Mouse (Mus musculus) gastrocnemius, postnatal 10 days (tissue): ENCODE measurements around the gene Serpinb5. TPM values are rescaled to one million over a fixed set of nuclear protein-coding genes. Genes with fewer than 3 reads are reported as not detected.
"Not testable (repeated sequence)": the region's sequence is repeated elsewhere in the genome, so short reads cannot be mapped to it uniquely, and the experiment has no call there.

ENCODE experiments used
- DNase-seq: peaks from one replicate; pipeline ENCODE4 v3.0.0; 2021; ENCODE audit warnings: mixed read lengths
- long read RNA-seq, 2 experiments: library from polyadenylated mRNA; stranded (forward); transcript quantifications; one replicate each; pipeline ENCODE4 v2.0.0; 2021
- total RNA-seq, 2 experiments: library from RNA; stranded (reverse); gene quantifications; 2 replicates each; pipeline ENCODE4 v1.2.3; 2021

Serpinb5 gene
- not detected for total RNA-seq
- long read RNA-seq, experiment 1 = 0 reads
- long read RNA-seq, experiment 2 = 0 reads

GRCm38 (mm10) chr1:106860847-106861246, at the start of gene Serpinb5:
TSS of gene Serpinb5 (plus strand) at chr1:106861173.
- no peak for DNase-seq

DNA sequence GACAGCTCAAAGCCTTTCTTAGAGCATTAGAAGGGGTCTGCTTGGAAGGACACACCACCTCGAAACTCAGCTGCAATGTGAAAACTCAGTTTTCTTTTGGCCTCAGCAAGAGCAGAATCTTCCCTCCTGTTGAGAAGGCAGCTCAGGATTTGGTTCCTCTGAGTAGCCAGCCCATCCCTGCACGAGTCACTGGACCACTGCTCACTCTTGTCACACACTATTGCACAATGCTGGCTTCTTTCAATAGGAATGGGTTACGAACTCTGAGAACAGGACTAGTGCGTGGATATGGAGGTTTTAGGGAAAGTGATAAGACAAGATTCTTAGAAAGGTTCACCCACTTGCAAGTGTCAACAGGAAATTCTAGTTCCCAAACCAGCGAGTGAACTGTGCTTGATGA, 46.1 kb upstream of the Serpinb5 start:
- no peak for DNase-seq

GRCm38 (mm10) chr1:106815265-106815664, 45.7 kb upstream of the Serpinb5 start:
- no peak for DNase-seq

DNA sequence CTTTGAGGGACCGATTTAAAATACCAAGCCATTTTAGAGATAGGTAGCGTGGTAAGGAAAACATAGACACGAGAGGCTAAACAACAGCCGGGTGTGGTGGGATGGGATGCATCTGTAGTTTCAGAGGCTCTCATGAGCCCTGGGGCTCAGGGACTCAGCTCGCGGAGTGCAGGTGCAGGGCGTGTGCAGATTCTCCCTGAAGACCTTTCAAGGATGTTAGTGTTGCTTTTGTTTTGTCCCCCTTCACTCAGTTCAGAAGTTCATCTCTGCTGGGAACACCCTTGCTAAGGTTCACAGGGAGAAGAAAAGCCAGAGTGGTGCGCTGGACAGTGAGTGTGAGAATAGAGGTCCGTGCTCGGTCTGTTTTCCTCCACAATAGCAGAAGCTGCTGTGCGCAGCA, 44.2 kb upstream of the Serpinb5 start:
- no peak for DNase-seq

DNA sequence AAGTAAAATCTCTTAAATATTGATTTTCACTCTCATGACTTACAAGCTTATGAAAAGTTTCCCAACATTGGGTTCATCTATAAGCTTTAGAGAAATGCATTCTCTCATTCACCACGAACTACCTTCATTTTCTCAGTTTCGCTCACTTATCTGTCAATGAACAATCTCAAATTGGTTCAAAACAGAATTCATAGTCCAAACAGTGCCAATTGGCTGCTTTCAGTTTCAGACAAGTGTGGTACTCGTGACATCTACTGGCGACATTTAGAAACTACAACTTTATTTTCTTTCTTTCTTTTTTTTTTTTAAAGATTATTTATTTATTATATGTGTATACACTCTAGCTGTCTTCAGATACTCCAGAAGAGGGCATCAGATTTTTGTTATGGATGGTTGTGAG, 42.6 kb upstream of the Serpinb5 start:
- DNase-seq = no peak

DNA sequence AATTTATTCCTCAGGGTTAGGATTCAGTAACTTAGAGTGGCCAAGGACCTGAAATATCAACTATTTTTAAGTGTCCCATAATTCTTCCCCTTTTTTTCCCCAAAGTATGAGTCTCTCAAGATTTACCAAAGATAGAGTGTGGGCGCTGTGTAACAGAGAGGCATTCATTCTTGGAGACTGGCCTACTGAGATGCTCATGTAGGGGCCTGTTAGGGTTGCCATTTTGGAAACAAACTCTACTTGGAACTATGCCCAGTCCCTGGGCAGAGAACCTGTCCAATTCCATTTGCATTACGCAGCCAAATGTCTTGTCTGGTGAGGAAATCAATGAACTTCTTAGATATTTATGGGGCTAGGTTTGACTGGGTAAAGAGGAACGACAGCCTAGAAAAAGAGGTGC, 38.7 kb upstream of the Serpinb5 start:
- DNase-seq = no peak

GRCm38 (mm10) chr1:106828784-106829183, 32.2 kb upstream of the Serpinb5 start:
- DNase-seq = no peak

DNA sequence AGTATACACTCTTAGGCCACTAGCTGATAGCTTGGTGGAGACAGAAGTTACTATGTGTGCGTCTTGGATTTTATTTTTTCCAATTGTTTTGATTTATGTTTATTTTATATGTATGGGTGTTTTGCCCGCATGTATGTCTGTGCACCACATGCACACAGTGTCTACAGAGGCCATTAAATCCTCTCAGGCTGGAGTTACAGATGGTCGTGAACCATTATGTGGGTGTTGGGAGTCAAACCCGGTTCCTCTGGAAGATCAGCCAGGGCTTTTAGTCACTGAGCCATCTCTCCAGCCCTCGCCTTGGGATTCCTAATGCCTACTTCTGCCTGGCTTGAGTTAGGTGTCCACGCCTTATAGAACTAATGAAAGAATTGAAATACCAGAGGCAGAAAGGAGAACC, 4.6 kb downstream of the Serpinb5 start:
- DNase-seq = no peak

- no peak for DNase-seq
Observed at GRCm38 (mm10) chr1:106866029-106866428, 5.1 kb downstream of the Serpinb5 start.

DNA sequence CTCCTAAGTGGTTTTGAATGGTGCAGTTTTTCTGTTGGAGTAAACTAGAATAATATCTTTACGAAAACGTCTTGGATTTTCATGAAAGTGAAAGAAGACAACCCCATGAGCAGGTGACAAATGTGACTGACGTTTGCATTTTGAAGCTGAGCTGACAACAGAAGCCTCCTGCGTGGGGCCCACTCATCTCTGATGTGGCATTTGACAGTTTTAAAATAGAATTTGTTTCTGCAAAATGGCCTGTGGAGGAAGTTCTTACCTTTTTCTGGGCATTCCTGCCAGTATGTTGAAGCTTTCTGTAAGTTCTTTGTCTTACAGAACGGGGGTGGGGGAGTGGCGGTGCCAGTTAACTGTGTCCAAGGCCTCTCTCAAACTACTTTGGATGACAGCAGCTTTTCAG, 5.8 kb downstream of the Serpinb5 start:
- no peak for DNase-seq

DNA sequence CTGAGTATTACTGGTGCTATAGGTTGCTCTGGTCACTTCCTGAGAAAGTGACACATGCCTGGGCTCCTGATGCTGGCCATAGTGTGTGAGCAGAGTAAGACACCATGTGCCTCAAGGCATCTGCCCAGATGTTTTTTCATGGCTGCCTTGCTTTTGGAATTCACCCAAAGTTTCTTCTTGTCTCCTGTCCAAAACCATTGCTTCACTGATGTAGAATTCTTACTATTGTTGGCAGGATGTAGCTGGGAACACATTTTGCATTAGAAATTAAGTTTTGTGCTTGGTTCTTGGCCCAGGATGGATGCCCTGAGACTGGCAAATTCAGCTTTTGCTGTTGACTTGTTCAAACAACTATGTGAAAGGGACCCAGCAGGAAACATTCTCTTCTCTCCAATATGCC, 9.0 kb downstream of the Serpinb5 start:
- DNase-seq = no peak

GRCm38 (mm10) chr1:106875193-106875886, 14.4 kb downstream of the Serpinb5 start:
- no peak for DNase-seq

- no peak for DNase-seq
Observed at GRCm38 (mm10) chr1:106876147-106876546, 15.2 kb downstream of the Serpinb5 start.

GRCm38 (mm10) chr1:106882723-106883122, 21.8 kb downstream of the Serpinb5 start:
- DNase-seq = no peak

DNA sequence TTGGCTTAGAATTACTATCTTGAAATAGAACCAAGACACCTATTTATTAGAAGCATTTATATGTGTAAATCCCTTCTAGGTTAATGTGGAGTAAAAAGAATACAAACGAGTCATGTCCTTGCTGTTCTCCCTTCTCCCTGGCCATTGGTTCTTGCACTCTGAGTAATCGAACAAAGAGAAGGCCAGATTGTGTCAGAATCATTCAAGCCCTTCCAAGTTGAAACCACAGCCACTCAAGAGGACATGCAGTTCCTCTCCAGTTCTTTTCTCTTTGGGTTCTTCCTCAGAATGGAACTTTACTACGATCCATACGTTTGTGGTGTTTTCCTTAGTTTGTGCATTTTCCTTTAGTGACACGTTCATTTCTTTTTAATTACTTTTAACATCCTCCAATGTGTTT, 22.4 kb downstream of the Serpinb5 start:
- DNase-seq = no peak

GRCm38 (mm10) chr1:106883812-106884211, 22.8 kb downstream of the Serpinb5 start:
- no peak for DNase-seq

GRCm38 (mm10) chr1:106895142-106895541, 34.2 kb downstream of the Serpinb5 start:
- DNase-seq = not testable (repeated sequence)

- no peak for DNase-seq
Observed at GRCm38 (mm10) chr1:106901406-106901805, 40.4 kb downstream of the Serpinb5 start.

GRCm38 (mm10) chr1:106931954-106932353, 71.0 kb downstream of the Serpinb5 start:
- DNase-seq = no peak

Other genes starting within 250 kb of the Serpinb5 start
- 1 to 10 TPM; 4.6 to 6.7 TPM for gene Bcl2, start 146.9 kb upstream of the Serpinb5 start, total RNA-seq
- gene Kdsr, start 101.4 kb upstream of the Serpinb5 start, total RNA-seq = 1 to 10 TPM; 5.3 to 7.0 TPM
- 10 to 100 TPM; 31.6 to 39.2 TPM for gene Vps4b, start 64.4 kb upstream of the Serpinb5 start, total RNA-seq
- gene Serpinb12, start 73.3 kb downstream of the Serpinb5 start, total RNA-seq = under 1 TPM; 0.33 to 0.65 TPM
- not detected for gene Serpinb13, start 119.8 kb downstream of the Serpinb5 start, total RNA-seq
- gene Serpinb3a, start 191.1 kb downstream of the Serpinb5 start, total RNA-seq = not detected
- gene Serpinb3d, start 222.3 kb downstream of the Serpinb5 start, total RNA-seq = not detected